Mouse (Mus musculus) hindlimb bud, embryonic 11.5 days (tissue): Measurements from ENCODE around the gene Chrng.
A peak's percentile ranks its signal among the peaks of the same experiment; 100 is the strongest.

Experiments
- DNase-seq: peaks from one replicate; pipeline ENCODE4 v3.0.0-alpha.2; 2012; ENCODE audit warnings: low read depth, low spot score; ENCODE audit errors: extremely low spot score

Gene Chrng

DNA sequence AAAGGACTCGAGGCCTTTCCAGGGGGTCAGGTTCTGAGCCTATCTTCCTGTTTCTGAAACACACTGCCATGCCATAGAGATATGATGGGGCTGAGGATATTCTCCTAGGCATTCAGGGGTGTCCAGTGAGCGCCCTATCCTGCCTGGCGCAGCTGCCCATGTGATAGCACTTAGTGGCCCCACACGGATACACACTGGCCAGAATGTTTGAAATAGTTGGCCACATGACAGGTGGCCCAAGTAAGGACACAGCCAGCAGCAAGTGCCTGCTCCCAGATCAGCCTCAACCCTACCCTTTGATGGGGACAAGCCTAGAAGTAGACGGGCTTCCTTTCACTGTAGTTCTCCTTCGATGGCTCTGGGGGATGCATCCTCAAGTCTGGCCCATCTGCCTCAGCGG is at the start of gene Chrng:
Gene Chrng (plus strand): TSS at position 193 of the 400 bp plus-strand sequence.
- no peak for DNase-seq

DNA sequence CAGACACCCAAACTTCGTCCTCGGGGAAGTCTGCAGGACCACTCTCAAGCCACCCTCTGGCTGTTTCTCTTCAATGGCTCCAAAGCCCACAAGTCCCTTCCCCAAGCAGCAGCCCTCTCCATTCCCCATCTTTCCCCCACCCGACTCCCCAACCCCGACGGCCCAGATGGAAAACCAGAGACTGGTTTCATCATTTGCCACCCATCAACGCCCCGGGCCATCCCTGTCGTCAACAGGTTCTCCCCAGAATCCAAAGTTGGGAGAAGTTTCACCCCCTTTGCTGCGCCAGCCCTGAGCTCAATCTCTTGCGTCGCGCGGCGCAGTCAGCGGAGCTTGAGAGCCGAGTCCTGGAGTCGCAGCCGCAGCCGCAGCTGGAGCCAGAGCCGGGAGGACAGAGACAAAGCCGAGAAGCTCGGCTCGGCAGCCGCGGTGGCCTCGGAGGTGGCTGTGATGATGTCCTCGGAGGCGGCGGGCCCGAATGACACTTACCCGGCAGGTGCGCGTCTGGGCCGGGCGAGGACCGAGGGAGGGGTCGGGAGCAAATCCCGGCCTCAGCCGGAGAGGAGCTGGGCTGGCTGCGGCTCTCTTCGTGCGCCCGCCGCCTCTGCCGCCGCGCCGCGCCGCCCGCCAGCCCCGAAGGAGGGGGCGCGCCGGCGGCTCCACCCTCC is 48.8 kb upstream of the Chrng start:
- DNase-seq = no peak

DNA sequence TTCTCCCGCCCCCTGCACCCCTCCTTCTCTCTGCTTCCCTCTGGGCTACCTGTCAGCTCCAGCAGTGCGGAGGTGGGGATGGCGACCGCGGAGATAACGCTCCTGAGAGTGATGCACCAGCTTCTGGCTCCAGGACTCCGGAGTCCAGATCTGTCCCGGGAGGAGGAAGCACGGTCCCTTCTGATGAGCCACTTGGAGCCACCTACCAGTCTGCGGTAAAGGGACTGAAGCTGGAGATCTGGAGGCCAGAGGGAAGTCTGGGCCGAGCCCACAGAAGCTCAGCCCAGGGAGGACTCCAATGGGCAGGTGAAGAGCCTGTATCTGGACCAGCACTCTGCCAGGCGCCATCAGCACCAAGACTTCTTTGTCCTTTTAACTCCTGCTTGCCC is 48.3 kb upstream of the Chrng start, which contains the start of gene Ecel1:
Gene Ecel1 (minus strand): TSS at position 323 of the 389 bp plus-strand sequence.
- no peak for DNase-seq

DNA sequence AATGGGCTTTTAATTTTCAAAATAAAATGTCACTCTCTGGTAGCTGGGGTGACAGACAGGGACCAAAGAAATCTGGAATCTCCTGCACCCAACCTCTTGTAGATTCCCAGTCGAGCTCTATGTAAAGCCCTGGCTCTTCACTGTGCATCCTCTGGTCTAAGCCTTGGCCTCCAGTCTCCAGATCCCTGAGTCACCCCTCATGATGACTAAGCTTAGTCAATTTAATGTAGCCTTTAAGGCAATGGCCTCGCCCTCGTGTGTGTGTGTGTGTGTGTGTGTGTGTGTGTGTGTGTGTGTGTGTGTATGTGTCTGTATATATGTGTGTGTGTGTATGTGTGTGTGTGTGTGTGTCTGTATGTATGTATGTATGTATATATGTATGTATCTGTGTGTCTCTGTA is 45.1 kb upstream of the Chrng start:
- DNase-seq = no peak

DNA sequence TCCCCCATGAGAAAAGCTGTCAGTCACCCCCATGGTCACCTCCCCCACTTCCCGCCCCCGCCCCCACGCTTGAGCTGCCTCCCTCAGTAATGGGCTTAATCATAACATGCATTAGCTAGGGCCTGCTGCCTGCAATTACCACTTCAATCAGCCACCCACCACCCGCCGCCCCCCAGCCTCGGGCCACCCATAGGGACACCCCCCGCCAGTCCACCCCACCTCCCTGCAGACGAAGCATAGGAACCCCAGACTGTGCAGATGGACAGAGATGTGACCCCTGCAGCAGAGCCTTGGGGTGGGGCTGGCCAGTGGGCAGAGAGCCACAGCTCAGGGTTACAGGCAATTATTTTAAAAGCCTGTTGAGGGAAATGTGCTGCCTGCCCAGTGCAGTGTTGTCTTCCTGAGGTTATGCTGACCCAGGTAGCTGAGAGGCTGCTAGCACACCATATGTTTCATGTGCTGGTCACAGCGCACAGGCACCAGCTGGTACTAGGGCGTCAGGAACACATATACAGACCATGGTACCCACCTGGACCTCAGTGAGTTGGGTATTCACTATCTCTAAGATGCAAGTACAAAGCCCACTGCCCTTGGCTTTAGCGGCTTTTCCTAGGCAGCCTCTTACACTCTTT is 40.2 kb upstream of the Chrng start:
- no peak for DNase-seq

DNA sequence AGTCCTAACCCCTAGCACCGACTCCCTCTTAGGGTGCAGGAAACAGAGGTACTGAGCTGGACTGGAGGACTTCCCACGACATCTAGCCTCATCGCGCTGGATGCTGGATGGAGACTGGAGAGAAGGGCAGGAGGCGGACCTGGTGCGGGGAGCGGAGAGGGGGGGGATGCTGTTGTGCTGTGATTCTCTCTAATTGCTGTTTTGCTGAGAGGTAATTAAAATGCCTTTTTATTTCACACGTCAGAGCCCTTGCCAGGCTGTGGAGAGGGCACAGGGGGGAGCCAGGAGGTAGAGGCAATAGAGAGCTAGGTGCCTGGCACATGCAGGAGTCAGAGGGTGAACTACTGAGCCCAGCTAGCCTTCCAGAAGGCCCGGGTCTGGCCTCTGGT is 39.7 kb upstream of the Chrng start:
- DNase-seq = no peak

GRCm38 (mm10) chr1:87170458-87170857 is 34.0 kb upstream of the Chrng start:
- no peak for DNase-seq

GRCm38 (mm10) chr1:87171312-87171711 is 33.1 kb upstream of the Chrng start:
- no peak for DNase-seq

GRCm38 (mm10) chr1:87172316-87172715 is 32.1 kb upstream of the Chrng start:
- DNase-seq = no peak

DNA sequence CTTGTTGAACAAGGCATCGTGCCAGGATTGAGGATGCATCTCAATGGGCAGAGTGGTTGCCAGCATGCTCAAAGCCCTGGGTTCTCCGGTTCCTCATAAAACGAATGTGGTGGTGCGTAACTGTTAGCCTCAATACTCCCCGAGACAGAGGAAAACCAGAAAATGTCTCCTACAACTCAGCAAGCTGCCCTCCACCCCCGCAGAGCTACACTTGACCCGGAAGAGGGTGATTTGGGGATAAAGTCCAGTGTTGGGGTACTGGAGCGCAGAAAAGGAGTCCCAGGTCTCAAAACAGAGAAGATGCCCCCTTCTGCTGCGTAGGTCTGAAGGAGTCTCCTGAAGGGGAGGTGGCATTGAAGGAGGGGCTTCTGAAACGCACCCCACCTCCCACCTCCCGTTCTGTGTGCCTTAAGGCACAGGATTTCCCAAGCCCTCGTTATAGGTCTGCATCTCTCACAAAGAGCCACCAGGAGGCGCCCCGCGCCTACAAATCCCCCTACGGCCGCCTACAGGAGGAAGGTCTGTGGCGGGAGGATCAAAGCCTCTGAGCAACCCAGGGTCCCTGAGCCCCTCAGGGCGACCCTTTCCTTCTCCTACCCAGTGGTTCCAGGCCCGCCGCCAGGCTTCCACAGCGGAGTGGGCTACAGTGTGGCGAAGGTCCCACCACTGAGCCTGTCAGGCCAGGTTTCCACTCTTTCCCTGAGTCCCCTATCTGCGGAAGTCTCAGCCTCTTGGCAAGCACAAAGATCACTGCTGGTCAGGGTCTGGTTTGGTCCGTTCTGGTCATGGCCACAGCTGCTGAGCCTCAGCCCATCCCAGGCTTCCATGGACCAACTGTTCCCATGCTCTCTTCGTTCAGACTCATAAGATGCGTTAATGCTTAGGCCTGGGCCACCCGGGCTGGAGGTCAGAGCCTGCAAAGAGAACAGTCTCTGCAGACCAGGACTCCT is 30.2 kb upstream of the Chrng start:
- peak; percentile 56 for DNase-seq

DNA sequence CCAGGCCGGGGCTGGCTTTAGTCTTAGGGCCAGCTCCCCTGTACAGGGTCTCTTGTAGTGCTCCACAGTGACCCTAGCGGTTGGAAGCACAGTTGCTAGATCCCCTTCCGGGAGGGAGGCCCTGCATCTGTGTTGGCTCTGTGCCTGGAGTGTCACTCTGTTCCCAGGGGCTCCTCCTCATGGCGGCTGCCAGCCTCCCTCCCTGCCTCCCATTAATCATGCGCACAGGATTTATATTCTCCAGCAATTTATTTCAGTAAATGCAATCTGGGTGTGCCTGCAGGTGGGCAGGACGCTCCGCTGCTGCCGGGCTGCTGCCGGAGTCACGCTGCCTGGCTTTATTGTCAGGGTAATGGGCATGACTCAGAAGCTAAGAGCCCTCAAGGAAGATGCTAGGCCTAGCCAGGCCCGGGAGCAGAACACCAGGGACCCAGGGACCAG is 28.6 kb upstream of the Chrng start:
- no peak for DNase-seq

- DNase-seq = no peak
Measured at GRCm38 (mm10) chr1:87180896-87181295, 23.6 kb upstream of the Chrng start.

- no peak for DNase-seq
Measured at GRCm38 (mm10) chr1:87183013-87183412, 21.4 kb upstream of the Chrng start, which contains the start of gene Prss56. Gene Prss56 (plus strand): TSS chr1:87183313.

- DNase-seq = no peak
Measured at GRCm38 (mm10) chr1:87183998-87184750, 20.3 kb upstream of the Chrng start.

- DNase-seq = no peak
Measured at GRCm38 (mm10) chr1:87184751-87185139, 19.7 kb upstream of the Chrng start.

- no peak for DNase-seq
Measured at GRCm38 (mm10) chr1:87185526-87185925, 18.9 kb upstream of the Chrng start.

DNA sequence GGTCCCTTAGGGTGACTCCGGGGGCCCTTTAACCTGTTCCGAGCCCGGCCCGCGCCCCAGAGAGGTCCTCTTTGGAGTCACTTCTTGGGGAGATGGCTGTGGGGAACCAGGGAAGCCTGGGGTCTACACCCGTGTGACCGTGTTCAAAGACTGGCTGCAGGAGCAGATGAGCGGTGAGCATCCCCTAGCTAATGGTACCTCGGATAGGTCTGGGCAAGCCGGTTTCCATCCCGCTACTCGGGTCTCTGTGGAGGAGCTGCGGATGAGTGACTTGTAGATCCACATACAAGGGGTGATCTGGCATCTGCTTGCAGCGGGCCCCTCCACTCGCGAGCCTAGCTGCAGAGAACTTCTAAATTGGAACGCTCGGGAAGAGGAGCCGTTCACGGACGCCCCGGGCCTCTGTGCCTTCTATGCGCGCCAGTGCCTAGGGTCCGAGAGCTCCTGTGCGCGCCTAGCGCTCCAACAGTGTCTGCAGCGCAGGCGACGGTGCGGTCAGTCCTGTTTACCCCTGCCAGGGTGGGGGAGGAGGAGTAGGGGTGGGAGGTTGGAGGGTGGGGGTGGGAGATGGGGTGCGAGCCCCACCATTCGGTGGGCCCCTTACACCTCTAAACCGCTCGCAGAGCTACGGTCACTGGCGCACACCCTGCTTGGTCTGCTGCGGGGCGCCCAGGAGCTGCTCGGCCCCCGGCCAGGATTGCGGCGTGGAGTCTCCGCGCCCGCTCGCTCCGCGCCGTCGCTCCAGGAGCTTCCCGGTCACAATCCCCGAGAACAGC is 18.0 kb upstream of the Chrng start:
- DNase-seq = no peak

- DNase-seq = peak; percentile 46
Measured at GRCm38 (mm10) chr1:87187037-87187355, 17.5 kb upstream of the Chrng start.

DNA sequence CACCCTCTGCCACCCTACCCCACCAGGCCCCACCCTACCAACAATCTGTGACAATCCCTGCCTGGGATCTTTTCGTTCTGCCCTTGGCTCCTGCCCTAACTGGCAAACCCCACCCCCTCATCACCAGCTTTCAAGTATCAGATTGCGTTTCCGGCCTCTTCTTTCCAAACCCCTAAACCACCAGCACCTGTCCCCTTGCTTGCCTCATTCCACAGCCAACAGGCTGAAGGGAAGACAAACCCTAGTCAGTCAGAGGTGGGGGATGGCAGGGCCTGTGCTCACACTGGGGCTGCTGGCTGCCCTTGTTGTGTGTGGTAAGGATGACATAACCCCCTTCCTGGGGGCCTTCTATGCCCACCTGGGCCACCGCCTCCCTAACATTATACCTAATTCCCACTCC is 14.0 kb upstream of the Chrng start, which contains the start of gene Chrnd:
Gene Chrnd (plus strand): TSS at position 179 of the 400 bp plus-strand sequence.
- DNase-seq = no peak

- no peak for DNase-seq
Measured at GRCm38 (mm10) chr1:87197296-87197695, 7.2 kb upstream of the Chrng start.
